Mouse (Mus musculus) adrenal gland, adult 18-20 months (tissue): Measurements from ENCODE around the gene Dgkh. TPM values are rescaled to one million over a fixed set of nuclear protein-coding genes. Genes with fewer than 3 reads are reported as not detected.
"Not testable (repeated sequence)": the region's sequence is repeated elsewhere in the genome, so short reads cannot be mapped to it uniquely, and the experiment has no call there.

Experiments
- DNase-seq, 2 experiments: peaks; one replicate each; pipeline ENCODE4 v3.0.0; 2021 to 2022; ENCODE audit warnings: low spot score in 2 of 2
- long read RNA-seq, 2 experiments: library from polyadenylated mRNA; stranded (forward); transcript quantifications; one replicate each; pipeline ENCODE4 v2.0.0; 2021
- total RNA-seq, 2 experiments: library from RNA; stranded (reverse); gene quantifications; 1 replicate in 1 of 2; 2 replicates in 1 of 2; pipeline ENCODE4 v1.2.3; 2021

Gene Dgkh
- total RNA-seq: 10 to 100 TPM in 1 of 2 experiments, 1 to 10 TPM in 1; 7.5 to 10.8 TPM
- long read RNA-seq, experiment 1: 0 reads
- long read RNA-seq, experiment 2, full-length matches to known transcripts: 2 of 7 reads
- long read RNA-seq, experiment 2, partial matches to known transcripts: 3 of 7 reads
- long read RNA-seq, experiment 2, other reads (novel, unspliced or antisense): 2 of 7 reads

DNA sequence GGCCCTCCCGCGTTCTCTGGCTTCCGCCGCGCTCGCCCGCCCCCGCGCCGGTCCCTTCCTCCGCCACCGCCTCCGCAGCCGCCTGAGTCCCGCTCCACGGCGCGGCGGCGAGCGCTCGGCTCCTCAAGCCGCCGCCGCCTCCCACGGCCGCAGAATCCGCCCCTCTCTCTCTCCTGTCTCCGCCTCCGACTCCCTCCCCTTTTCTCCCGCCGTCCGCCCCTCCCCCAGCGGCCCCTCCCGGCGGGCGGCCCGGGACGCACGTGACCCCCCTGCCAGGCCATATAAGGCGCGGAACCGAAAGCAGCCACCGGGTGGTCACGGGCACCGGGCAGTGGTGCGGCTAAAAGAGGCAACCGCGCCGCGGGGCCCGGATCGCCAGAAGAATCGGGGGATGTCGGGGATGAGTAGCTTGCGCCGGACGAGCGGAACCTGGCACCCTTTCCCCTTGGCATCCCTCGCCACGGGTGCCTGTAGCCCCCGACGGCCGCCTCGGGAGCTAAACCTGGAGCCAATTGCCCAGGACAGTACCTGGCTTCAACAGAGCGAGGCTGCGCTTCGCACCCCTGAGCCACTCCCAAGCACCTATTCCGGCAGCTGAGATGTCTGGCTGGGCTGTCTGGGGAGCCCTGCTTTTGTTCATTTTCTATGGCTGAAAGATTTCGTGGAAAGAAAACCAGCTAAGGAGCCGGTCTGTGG lies at the start of gene Dgkh:
Gene Dgkh, minus strand, starts transcription at position 160 of the 696 bp plus-strand sequence.
- peak; percentile 91 to 97 for DNase-seq

DNA sequence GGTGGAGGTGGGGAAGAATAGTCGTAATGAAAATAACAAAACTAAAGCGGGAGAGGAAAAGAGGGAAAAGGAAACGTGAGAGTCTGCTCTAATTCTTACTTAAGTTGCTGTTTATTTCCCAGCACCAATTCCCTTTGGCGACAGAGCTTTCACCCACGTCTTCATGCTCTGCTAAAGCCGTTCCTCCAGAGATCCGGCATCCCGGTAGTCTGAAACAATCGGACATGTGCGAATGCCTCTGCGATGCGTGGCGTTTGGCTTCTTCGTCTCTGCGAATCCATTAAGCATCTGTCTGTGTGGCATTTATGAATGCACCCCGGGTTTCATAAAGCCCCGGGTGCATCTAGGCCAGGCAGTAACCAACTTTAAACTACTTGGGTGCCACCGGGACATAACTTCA lies 44.6 kb upstream of the Dgkh start:
- DNase-seq: no peak

DNA sequence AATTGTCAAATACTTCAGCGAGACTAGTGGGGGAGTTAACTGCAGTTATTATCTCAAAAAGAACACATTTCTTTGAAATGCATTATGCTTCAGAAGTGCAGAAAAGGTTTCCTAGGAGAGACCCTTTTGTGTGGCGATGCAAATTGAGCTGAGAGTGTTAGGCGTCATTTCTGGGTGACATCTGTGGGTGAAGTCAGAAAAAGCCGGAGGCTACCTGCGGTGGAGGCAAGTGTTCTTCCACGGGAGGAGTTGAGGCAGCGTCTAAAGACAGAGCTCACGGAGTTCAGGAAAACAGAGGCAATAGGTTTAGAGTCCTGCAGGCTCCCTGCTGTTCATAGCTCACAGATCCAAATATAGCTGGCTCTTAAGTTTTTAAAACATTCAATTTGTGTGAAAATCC lies 44.1 kb upstream of the Dgkh start:
- DNase-seq: no peak

DNA sequence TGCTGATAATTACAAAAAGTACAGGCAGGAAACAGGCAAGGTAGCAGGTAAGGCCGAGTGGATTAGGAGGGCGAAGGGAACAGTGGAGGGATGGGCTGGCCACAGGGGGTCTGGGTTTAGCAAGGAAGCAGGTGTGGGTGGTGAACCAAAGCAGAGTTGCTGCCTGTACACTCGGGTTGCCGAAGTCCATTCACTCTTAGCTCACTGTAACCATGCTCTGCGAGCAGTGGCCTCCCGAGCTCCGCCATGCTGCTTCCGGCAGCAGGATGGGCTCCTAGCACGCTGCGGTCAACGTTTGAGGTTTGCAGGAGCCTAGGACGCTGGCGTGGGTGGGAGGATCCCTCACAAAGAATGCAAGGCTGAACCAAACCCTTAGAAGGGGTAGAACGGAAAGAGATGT lies 43.1 kb upstream of the Dgkh start:
- no peak for DNase-seq

DNA sequence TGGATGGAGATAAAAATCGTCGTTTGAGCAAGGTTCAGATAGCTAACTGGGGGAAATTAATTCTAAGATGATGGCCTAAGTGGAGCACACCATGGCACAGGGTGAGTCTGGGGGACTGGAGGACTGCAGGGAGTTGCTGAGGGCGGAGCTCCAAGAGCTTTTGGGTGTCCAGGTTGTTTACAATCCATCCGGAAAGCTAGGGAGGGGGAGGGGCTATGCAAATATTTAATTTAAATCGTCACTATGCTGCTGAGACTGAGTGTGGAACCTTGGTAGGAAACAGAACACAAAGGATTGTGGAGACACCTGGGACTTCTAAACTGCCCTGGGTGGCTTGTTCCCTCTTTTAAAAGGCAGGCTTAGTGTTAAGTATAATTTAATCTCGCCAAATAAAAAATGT lies 42.6 kb upstream of the Dgkh start:
- no peak for DNase-seq

DNA sequence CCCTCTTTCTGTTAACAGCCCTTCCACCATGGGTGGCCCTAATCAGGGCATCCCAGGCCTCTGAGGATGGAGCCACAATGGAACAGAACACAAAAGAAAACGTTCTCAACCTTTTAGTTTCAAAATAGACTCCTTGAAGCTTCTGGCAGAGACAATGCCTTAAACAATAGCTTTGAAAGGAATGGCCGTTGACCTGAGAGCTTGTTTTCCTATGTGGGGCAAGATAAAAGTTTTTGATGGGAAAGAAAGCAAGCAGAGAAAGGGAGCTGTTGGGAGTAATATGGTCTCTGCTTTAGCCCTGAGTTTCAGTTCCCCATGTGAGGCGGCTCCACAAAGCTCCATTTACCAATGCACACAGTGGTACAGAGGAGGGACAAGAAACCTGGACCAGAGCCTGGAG lies 37.9 kb upstream of the Dgkh start:
- DNase-seq: no peak

DNA sequence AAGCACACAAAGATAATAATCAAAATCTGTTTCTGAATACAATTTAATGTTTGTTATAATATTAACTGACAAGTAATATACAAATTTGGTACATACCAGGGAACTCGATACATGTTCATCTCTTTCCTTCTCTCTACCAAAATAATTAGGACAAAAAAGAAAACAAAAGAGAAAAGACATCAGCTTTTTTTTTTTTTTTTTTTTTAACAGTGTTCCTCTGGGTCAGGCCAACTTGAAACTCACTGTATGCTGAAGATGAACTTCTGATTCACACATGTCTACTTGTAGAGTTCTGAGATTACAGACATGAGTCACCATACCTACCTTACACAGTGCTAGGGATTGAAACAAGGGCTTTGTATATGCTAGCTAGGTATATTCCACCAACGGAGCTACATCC lies 28.5 kb upstream of the Dgkh start:
- no peak for DNase-seq

DNA sequence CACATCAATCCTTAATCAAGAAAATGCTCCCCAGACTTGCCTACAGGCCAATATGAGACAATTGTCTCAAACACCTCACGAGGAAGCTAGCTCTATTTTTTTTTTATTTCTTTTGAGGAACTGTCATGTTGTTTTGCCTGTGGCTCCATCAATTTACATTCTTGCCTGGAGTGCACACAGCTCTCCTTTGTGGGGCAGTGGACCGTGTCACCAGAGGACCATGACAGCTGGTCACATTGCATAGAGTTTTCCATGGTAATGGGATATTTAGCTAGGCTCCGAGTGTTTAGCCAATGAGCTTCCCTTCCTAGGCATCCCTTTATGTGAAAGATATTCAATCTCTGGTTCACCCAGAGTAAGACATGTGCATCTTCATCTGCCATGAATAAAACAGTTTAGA lies 26.9 kb upstream of the Dgkh start:
- no peak for DNase-seq

DNA sequence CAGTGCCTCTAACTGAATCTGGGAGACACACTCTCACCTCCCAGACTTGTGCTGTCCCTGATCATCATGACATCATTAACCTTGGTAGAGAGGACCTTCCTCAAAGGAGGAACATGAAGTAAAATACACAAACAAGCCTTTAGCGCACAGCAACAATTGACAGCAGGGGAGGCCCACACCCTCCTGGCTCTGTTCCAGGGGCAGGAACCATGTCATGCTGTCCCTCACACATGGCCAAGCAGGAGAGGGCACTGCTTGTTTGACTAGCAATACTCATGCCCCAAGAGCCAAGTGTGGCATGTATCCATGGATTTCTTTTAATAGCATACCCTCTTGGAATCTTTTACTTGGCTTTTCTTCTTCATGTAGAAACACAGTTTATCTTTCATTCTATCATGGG lies 22.7 kb upstream of the Dgkh start:
- no peak for DNase-seq

DNA sequence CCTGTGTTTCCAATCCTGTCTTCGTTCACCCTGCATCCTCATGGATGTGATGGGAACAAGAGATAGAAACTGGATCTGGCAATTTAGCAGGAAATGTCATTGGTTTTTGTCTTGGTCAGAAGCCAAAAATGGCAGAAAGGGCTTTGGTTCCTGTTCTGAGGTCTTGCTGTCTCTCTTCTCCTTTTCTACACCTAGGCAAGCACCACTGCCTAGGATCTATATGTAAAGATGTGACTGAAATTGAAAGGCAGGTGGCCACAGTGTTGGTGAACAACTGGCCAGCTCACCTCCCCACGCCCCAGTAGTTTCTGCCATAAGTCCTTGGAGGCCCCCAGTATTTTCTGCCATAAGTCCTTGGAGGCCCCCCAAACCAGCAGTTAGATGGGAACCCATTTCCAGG lies 16.1 kb upstream of the Dgkh start:
- no peak for DNase-seq

DNA sequence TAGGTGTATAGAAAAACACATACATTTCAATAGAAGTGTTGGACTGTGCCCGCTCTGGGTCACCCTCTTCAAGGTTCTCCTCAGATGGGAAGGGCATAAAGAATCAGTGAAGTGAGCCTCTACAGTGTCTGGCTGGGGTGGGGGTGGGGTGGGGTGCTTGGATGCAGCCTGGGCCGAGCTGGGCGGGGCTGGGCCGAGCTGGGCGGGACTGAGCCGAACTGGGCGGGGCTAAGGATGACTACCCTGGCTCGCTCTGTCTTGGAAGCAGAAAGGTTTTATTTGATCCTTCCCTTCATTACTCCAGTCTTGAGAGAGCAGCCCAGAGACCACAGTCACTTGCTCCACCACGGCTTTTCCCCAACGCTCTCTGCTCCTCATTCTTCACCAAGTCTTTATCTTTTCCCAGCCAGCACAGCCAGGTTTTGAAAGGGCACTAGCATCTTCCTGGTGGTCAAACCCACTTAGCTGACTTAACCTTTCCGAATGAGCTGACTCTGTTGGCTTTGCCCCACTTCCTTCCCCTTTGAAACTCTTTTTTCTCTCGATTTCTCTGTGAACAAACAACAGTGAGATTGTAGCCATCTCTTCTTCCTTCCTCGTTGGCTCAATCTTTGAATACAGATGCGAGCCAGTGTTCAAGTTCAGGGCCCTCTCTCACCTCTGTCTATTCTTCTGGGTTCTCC lies 15.5 kb upstream of the Dgkh start:
- DNase-seq: no peak

DNA sequence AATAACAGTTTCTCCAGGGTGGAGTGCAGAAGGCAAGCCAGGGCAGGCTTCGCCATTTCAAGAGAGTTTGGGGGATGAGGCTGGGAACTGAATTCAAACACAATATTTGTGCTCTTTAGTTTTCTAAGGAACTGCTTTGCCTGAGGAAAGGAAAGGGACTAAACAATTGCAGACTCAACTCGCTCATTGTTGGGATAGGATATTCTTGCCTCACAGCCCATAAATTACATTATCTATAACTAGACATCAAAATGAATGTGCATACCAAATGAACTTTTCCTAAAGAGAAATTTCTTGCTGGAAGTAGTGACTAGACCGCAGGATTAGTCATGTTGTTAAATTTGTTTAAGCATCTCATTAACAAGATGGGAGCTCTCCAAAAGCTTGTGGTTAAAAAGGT lies 14.9 kb upstream of the Dgkh start:
- no peak for DNase-seq

DNA sequence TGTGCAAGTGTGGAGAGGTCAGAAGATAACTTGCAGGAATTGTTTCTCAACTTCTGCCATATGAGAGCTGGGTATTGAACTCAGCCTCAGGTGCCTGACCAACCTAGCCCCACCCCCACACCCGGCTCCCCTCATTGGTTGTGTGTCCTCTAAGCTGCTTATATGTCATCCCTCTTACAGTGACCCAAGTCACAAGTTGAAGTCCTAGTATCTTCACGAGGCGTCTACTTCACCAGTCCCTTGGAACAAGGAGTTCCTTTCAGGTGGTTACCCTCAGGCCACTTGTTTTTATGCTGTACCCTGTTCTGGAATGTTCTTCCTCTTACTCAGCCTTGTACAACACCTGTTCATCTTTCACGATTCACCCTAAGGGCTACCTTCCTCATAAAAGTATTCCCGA lies 2.0 kb upstream of the Dgkh start:
- DNase-seq: no peak

DNA sequence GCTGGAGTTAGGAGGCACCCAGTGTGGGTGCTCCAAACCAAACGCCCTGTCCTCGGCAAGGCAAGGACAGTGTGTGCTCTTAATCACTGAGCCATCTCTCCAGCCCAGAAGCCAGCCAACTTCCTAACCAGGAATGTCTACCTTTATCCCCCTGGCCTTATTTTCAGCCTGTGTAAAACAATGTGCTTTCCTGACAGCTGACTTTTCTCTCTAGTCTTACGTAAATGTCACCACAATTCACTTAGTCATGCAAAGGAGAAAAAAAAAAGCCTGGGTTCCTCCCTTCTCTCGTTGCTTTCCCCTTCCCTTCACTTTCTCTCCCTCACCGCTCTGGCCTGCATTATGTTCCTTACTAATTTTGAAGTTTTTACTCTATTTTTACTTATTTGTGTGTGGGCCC lies 1.6 kb upstream of the Dgkh start:
- not testable (repeated sequence) for DNase-seq

DNA sequence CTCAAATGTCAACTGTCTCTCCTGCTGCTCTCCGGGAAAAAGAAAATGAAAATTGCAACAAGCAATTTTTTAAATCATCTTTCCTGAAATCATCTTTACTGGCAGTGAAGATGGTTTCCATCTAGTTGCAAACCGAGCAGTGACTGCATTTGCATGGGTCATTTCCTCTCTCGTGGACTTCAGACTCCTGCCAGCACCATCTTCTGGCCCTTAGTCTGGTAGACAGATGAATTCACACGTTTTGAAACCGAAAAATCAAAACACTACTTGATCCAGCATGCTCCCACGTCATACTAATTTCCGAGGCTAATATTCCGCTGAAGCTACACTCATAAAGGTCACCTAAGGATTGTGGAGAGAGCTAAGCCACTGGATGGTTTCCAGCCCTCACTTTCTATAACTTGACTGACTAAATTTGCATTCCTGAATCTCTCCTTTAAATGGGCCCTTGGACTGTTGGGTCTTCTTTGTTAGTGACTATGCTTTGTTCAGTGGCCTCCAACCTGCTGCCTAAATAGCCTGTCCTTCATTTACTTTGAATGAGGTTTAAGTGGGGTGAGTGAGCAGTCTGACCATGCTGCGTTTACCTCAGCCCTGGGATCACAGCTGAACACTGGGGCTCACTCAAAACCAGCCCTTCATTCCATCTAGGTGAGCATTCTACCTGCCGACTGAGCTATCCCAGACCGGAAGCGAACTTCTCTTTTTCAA lies 945 bp upstream of the Dgkh start:
- DNase-seq: peak in 1 of 2 experiments; percentile 6

DNA sequence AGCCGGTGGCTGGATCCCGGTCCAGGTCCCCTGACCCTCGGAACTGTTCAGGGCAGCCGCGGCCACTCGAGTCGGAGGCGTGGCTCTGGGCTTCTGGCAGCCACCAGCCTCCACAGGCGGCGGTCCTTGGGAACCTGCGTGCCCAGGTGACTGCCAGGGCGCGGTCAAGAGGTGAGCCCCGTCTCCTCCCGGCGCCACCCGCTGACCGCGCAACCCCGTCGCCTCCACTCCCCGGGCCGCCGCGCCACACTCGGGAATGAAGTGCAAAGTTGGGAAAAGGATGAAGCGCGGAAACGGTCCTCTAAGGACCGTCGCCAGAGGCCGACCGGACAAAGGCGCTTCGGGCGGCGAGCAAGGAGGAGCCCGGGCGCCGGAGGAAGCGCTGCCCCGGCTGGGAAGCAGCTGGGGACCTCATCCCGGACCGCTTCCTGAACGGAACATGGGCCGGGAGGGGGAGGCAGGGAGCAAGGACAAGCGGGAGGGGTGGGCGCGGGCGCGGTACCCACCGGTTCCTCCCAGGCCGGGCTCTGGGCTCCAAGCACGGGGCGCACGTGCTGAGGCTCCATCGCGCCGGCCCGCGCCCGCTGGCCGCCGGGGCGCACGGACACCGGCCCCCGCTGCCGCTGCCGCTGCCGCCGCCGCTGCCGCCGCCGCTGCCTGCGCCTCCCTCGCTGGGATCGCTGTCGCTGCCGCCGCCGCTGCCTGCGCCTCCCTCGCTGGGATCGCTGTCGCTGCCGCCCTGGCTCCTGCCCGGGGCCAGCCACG lies 542 bp downstream of the Dgkh start:
- DNase-seq: peak; percentile 44 to 60

DNA sequence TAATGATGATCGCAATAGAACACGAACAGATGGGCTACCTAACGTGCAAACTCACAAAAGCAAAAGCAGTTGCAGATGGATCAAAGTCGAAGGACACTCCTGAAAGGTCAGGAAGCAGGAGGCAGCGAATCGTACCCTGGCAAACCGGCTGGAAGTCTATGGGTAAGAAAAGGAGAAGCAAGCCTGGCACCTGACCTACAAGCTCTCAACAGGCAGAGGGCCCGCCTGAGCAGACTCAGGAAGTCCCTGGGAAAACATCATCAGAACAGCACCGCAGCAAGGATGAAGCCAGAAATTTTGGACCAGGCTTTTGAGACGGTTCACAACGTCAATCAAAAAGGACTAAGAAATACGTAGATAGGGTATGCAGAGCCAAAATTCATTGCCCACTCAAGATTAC lies 1.3 kb downstream of the Dgkh start:
- peak; percentile 5 to 33 for DNase-seq

DNA sequence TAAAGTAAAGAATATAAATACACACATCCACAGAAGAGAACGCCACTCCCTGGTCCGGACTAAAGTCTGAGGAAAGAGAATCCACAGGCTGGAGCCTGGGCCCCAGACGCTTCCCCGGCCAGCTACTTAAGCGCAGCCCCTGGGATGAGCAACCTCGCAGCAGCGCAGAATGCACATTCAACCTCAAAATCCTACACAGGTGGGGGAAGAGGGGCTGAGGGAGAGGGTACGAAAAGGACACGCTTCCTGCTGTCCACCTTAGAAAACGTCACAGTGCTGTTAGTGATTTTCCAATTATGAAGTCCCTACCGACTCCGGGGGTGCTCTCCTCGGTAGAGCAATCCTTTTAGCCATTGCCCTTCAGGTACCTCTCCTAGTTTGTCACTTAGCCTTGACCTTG lies 6.6 kb downstream of the Dgkh start:
- DNase-seq: no peak

DNA sequence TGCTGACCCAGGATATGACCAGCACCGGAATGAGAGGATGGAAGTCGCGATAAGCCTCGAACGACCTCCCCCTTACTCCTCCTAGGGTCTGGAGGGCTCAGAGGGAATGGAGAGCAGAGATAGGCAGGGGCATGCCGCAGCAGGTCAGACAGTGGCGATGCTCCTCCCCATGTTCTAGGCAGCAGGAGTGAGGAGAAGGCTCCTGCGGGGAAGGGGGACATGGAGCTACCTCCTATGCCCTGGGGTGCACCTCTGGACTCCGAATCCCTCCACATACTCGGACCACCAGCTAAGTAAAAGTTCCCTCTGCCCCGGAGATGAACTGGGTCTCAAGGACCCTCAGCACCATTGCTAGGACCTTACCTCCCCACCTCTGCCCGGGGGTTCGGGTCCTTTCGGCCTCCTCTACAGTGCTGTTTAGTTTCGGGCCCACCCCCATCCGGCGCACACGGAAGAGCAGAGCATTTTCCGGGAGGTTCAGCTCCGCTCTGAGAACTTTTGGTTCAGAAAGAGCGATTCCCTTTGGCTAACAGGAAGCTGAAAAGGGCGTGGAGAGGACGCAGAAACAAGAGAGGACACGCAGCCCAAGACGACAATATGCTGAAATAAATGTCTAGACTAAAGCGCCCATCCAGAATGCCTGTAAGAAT lies 7.1 kb downstream of the Dgkh start:
- DNase-seq: no peak

DNA sequence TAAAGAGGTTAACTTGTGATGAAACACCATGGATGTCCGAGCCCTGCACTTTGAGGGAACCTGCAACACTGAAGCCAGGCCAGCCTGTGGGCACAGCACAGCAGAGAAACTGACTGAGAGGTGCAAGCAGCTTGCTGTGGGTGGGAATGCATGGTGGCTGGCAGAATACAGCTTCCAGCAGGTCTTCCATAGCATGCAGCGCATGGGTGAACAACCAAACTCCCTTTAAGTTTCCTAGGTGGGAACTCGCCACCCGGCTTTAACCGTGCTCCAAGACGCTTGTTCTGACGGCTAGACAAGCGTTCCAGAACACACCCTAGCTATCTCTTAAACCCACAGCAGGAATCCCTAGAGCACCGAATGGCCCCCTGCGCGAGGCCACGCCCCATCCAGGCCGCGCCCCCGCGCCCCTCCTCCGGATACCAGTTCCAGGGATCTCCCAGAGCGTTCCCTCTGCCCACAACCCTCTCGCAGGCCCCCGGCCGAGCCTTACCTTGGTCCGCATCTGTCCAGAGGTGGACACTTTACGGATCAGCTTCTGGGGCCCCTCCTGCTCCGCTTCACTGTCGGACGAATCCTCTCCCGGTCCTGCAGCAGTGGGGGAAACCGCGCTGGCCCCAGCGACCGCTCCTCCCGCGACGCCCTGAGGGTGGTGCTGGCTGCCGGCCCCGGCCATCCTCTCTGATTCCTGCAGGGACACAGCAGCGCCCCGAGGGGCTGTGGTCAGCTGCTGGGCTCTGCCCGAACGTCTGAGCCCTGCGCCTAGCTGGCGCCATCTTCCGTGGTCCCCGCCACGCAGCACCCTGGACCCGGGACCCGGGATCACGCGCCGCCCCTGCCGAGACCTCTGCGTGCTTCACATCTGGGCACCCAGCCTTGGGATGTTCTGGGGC lies 7.9 kb downstream of the Dgkh start:
- DNase-seq: peak; percentile 60 to 63
